Mouse (Mus musculus): ENCODE results near the gene Ifnl2. TPM values are rescaled to one million over a fixed set of nuclear protein-coding genes. Genes with fewer than 3 reads are reported as not detected.

The Ifnl2 gene
- polyA plus RNA-seq, 1 experiment from 2014 or later = not detected

Other genes with a start within 250 kb of the Ifnl2 start
- 2.4 and 7.4 TPM in 2 replicates for gene Eid2, start 242.6 kb downstream of the Ifnl2 start, polyA plus RNA-seq (2014; fragmentation: Nextera tagmentation; extraction: Ambion mirVana)
- 10.0 and 12.1 TPM in 2 replicates for gene Eid2b, start 232.7 kb downstream of the Ifnl2 start, polyA plus RNA-seq (2014; fragmentation: Nextera tagmentation; extraction: Ambion mirVana)
- gene Selenov, start 219.3 kb downstream of the Ifnl2 start, polyA plus RNA-seq (2014; fragmentation: Nextera tagmentation; extraction: Ambion mirVana) = 0.26 TPM in 1 of 2 replicates, not detected in the other
- 0.51 and 0.93 TPM in 2 replicates for gene Dll3, start 208.2 kb downstream of the Ifnl2 start, polyA plus RNA-seq (2014; fragmentation: Nextera tagmentation; extraction: Ambion mirVana)
- 165 and 191 TPM in 2 replicates for gene Timm50, start 198.4 kb downstream of the Ifnl2 start, polyA plus RNA-seq (2014; fragmentation: Nextera tagmentation; extraction: Ambion mirVana)
- gene Supt5, start 171.7 kb downstream of the Ifnl2 start, polyA plus RNA-seq (2014; fragmentation: Nextera tagmentation; extraction: Ambion mirVana) = 46.6 and 84.5 TPM in 2 replicates
- gene Rps16, start 159.8 kb downstream of the Ifnl2 start, polyA plus RNA-seq (2014; fragmentation: Nextera tagmentation; extraction: Ambion mirVana) = 1,287 and 1,567 TPM in 2 replicates
- 52.4 and 70.8 TPM in 2 replicates for gene Plekhg2, start 137.9 kb downstream of the Ifnl2 start, polyA plus RNA-seq (2014; fragmentation: Nextera tagmentation; extraction: Ambion mirVana)
- 8.3 and 10.7 TPM in 2 replicates for gene Zfp36, start 130.2 kb downstream of the Ifnl2 start, polyA plus RNA-seq (2014; fragmentation: Nextera tagmentation; extraction: Ambion mirVana)
- 54.5 and 68.8 TPM in 2 replicates for gene Med29, start 117.7 kb downstream of the Ifnl2 start, polyA plus RNA-seq (2014; fragmentation: Nextera tagmentation; extraction: Ambion mirVana)
- gene Paf1, start 117.5 kb downstream of the Ifnl2 start, polyA plus RNA-seq (2014; fragmentation: Nextera tagmentation; extraction: Ambion mirVana) = 68.4 and 82.1 TPM in 2 replicates
- gene Gmfg, start 73.0 kb downstream of the Ifnl2 start, polyA plus RNA-seq (2014; fragmentation: Nextera tagmentation; extraction: Ambion mirVana) = 11.8 and 17.9 TPM in 2 replicates
- 3.2 and 4.9 TPM in 2 replicates for gene Lrfn1, start 58.5 kb downstream of the Ifnl2 start, polyA plus RNA-seq (2014; fragmentation: Nextera tagmentation; extraction: Ambion mirVana)
- not detected in 2 replicates for gene Ifnl3, start 12.4 kb upstream of the Ifnl2 start, polyA plus RNA-seq (2014; fragmentation: Nextera tagmentation; extraction: Ambion mirVana)
- not detected in 2 replicates for gene Sycn, start 30.4 kb upstream of the Ifnl2 start, polyA plus RNA-seq (2014; fragmentation: Nextera tagmentation; extraction: Ambion mirVana)
- not detected in 2 replicates for gene Nccrp1, start 36.8 kb upstream of the Ifnl2 start, polyA plus RNA-seq (2014; fragmentation: Nextera tagmentation; extraction: Ambion mirVana)
- gene Samd4b, start 87.7 kb upstream of the Ifnl2 start, polyA plus RNA-seq (2014; fragmentation: Nextera tagmentation; extraction: Ambion mirVana) = 33.3 and 34.9 TPM in 2 replicates
- gene Pak4, start 87.7 kb upstream of the Ifnl2 start, polyA plus RNA-seq (2014; fragmentation: Nextera tagmentation; extraction: Ambion mirVana) = 48.3 and 60.7 TPM in 2 replicates
- not detected in 2 replicates for gene Acp7, start 120.9 kb upstream of the Ifnl2 start, polyA plus RNA-seq (2014; fragmentation: Nextera tagmentation; extraction: Ambion mirVana)
- 5.0 and 5.5 TPM in 2 replicates for gene Fbxo27, start 182.4 kb upstream of the Ifnl2 start, polyA plus RNA-seq (2014; fragmentation: Nextera tagmentation; extraction: Ambion mirVana)
- gene Fbxo17, start 206.3 kb upstream of the Ifnl2 start, polyA plus RNA-seq (2014; fragmentation: Nextera tagmentation; extraction: Ambion mirVana) = 7.2 and 8.1 TPM in 2 replicates
- 157 and 170 TPM in 2 replicates for gene Mrps12, start 231.4 kb upstream of the Ifnl2 start, polyA plus RNA-seq (2014; fragmentation: Nextera tagmentation; extraction: Ambion mirVana)
- 28.8 and 33.0 TPM in 2 replicates for gene Sars2, start 231.5 kb upstream of the Ifnl2 start, polyA plus RNA-seq (2014; fragmentation: Nextera tagmentation; extraction: Ambion mirVana)
- gene Ccer2, start 245.7 kb upstream of the Ifnl2 start, polyA plus RNA-seq (2014; fragmentation: Nextera tagmentation; extraction: Ambion mirVana) = not detected in 2 replicates

All from kidney, embryonic 14.5 days (tissue).